Mouse (Mus musculus) myocyte (in vitro differentiated cells): Measurements from ENCODE around the gene Nsg2.

ENCODE experiments used
- MAX ChIP-seq: IDR thresholded peaks from one replicate; pipeline ENCODE4 v1.6.1; 2011; ENCODE audit warnings: low read depth, mild to moderate bottlenecking, control low read depth
- MYOD1 ChIP-seq, 3 experiments: IDR thresholded peaks; one replicate each; pipeline ENCODE4 v1.6.1; 2011; ENCODE audit warnings: control low read depth in 2 of 3, low read depth in 2 of 3, mild to moderate bottlenecking in 2 of 3, moderate library complexity in 1 of 3; ENCODE audit not compliant: insufficient read length in 2 of 3, control insufficient read depth in 1 of 3
- MYOG ChIP-seq, 3 experiments: IDR thresholded peaks; one replicate each; pipeline ENCODE4 v1.6.1; 2011; ENCODE audit warnings: control low read depth in 2 of 3, low read depth in 2 of 3, mild to moderate bottlenecking in 2 of 3; ENCODE audit not compliant: insufficient read length in 2 of 3, control insufficient read depth in 1 of 3, insufficient read depth in 1 of 3
- SRF ChIP-seq: IDR thresholded peaks from one replicate; pipeline ENCODE4 v1.6.1; 2011; ENCODE audit warnings: low read depth; ENCODE audit not compliant: control insufficient read depth, insufficient read length
- TCF12 ChIP-seq: IDR thresholded peaks from one replicate; pipeline ENCODE4 v1.6.1; 2011; ENCODE audit warnings: mild to moderate bottlenecking, control low read depth; ENCODE audit not compliant: poor library complexity, insufficient read depth, severe bottlenecking
- TCF3 ChIP-seq: IDR thresholded peaks from one replicate; pipeline ENCODE4 v1.6.1; 2011; ENCODE audit warnings: low read depth, control low read depth; ENCODE audit not compliant: insufficient read length
- USF1 ChIP-seq: IDR thresholded peaks from one replicate; pipeline ENCODE4 v1.6.1; 2011; ENCODE audit warnings: low read depth, mild to moderate bottlenecking, control low read depth, moderate library complexity

- no peak for TF ChIP-seq MYOG (IDR thresholded peaks at IDR 0.05; ENCODE audit: control insufficient read depth in 1 of 3, insufficient read depth in 1 of 3, insufficient read length in 2 of 3, low read depth in 2 of 3)
- TF ChIP-seq SRF: no peak
- no peak for TF ChIP-seq TCF3
- no peak for TF ChIP-seq USF1
- no peak for TF ChIP-seq MAX
- TF ChIP-seq TCF12: no peak
- TF ChIP-seq MYOD1 (IDR thresholded peaks at IDR 0.05; ENCODE audit: control insufficient read depth in 1 of 3, insufficient read length in 2 of 3, low read depth in 2 of 3): no peak
These were observed 63.7 kb downstream of the Nsg2 start for GRCm38 (mm10) chr11:32063775-32064510.
